Mouse (Mus musculus): Measurements from ENCODE around the gene Gm49450. TPM values are rescaled to one million over a fixed set of nuclear protein-coding genes. Genes with fewer than 3 reads are reported as not detected.

Gm49450 gene
- polyA plus RNA-seq, 1 experiment, result not detected

- no peak overlapping the region for H3K4me3 ChIP-seq (ENCODE audit: low read depth, low read length)
- H3K27me3 ChIP-seq (ENCODE audit: control insufficient read depth, insufficient read depth, low read length, poor library complexity, severe bottlenecking), result no peaks in the 10 kb centered on the region
- no peaks in the 10 kb centered on the region for H3K36me3 ChIP-seq (ENCODE audit: control insufficient read depth, insufficient read depth, low read length, poor library complexity, severe bottlenecking)
- H3K4me1 ChIP-seq (ENCODE audit: control insufficient read depth, insufficient read depth, low read length), result peaks cover 8% of the 10 kb centered on the region
- H3K9me3 ChIP-seq (replicated peaks; ENCODE audit: control insufficient read depth, insufficient read depth, low read length, poor library complexity, severe bottlenecking), result no peaks in the 10 kb centered on the region
- H3K9ac ChIP-seq (ENCODE audit: low read depth, poor library complexity, severe bottlenecking), result no peak overlapping the region
- H3K27ac ChIP-seq (ENCODE audit: insufficient read depth, low read length), result 0 out of 2 replicates have a peak overlapping the region, but pooled peaks have one; percentile 66
- no peak for TF ChIP-seq CTCF (IDR thresholded peaks at IDR 0.05; ENCODE audit: low read depth, low read length)
- TF ChIP-seq POLR2A (IDR thresholded peaks at IDR 0.05; ENCODE audit: insufficient read depth, low read length), result no peak
- no peak for TF ChIP-seq EP300 (IDR thresholded peaks at IDR 0.05; ENCODE audit: insufficient read depth, low read depth, low read length)
Measured at GRCm38 (mm10) chr15:98996840-98997239, 43.5 kb upstream of the Gm49450 start.

GRCm38 (mm10) chr15:98994957-98995520, 41.7 kb upstream of the Gm49450 start:
- TF ChIP-seq POLR2A (IDR thresholded peaks at IDR 0.05; ENCODE audit: insufficient read depth, low read length), result no peak
- TF ChIP-seq EP300 (IDR thresholded peaks at IDR 0.05; ENCODE audit: insufficient read depth, low read depth, low read length), result no peak
- TF ChIP-seq CTCF (IDR thresholded peaks at IDR 0.05; ENCODE audit: low read depth, low read length), result no peak

DNA sequence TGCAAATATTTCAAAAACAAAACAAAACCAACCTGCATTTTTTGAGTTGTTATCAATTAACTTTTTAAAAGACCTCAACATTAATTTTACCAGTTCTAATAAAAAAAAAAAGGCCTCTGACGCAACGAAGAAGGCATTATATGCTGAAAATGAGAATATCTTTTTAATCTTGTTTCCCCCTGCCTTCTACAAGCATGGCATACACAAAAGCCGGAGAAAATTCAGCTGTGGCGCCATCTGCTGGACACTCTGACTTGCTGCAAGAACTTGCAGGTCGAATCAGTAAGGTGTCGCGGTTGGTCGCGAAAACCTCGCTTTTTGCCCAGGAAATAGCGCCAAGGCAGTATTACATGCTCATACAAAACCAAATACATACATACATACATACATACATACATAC, 40.5 kb upstream of the Gm49450 start:
- TF ChIP-seq CTCF (IDR thresholded peaks at IDR 0.05; ENCODE audit: low read depth, low read length) (peak; percentile 85), EP300 (IDR thresholded peaks at IDR 0.05; ENCODE audit: insufficient read depth, low read depth, low read length) (no peak), POLR2A (IDR thresholded peaks at IDR 0.05; ENCODE audit: insufficient read depth, low read length) (peak; percentile 5)
- Histone ChIP-seq H3K4me1 (ENCODE audit: control insufficient read depth, insufficient read depth, low read length) (peaks cover 8% of the 10 kb centered on the region), H3K36me3 (ENCODE audit: control insufficient read depth, insufficient read depth, low read length, poor library complexity, severe bottlenecking) (no peaks in the 10 kb centered on the region), H3K27ac (ENCODE audit: insufficient read depth, low read length) (no peak overlapping the region), H3K27me3 (ENCODE audit: control insufficient read depth, insufficient read depth, low read length, poor library complexity, severe bottlenecking) (no peaks in the 10 kb centered on the region), H3K9me3 (replicated peaks; ENCODE audit: control insufficient read depth, insufficient read depth, low read length, poor library complexity, severe bottlenecking) (no peaks in the 10 kb centered on the region), H3K9ac (ENCODE audit: low read depth, poor library complexity, severe bottlenecking) (no peak overlapping the region), H3K4me3 (ENCODE audit: low read depth, low read length) (no peak overlapping the region)

More at GRCm38 (mm10) chr15:98994957-98995520, 41.7 kb upstream of the Gm49450 start:
- peaks cover 8% of the 10 kb centered on the region for H3K4me1 ChIP-seq (ENCODE audit: control insufficient read depth, insufficient read depth, low read length)
- no peak overlapping the region for H3K4me3 ChIP-seq (ENCODE audit: low read depth, low read length)
- no peaks in the 10 kb centered on the region for H3K9me3 ChIP-seq (replicated peaks; ENCODE audit: control insufficient read depth, insufficient read depth, low read length, poor library complexity, severe bottlenecking)
- H3K36me3 ChIP-seq (ENCODE audit: control insufficient read depth, insufficient read depth, low read length, poor library complexity, severe bottlenecking), result no peaks in the 10 kb centered on the region
- H3K27ac ChIP-seq (ENCODE audit: insufficient read depth, low read length), result no peak overlapping the region
- H3K9ac ChIP-seq (ENCODE audit: low read depth, poor library complexity, severe bottlenecking), result no peak overlapping the region
- H3K27me3 ChIP-seq (ENCODE audit: control insufficient read depth, insufficient read depth, low read length, poor library complexity, severe bottlenecking), result no peaks in the 10 kb centered on the region

GRCm38 (mm10) chr15:98993093-98993793, 39.9 kb upstream of the Gm49450 start:
- peaks cover 6% of the 10 kb centered on the region for H3K4me1 ChIP-seq (ENCODE audit: control insufficient read depth, insufficient read depth, low read length)
- peak overlapping the region; percentile 47 for H3K4me3 ChIP-seq (ENCODE audit: low read depth, low read length)
- no peaks in the 10 kb centered on the region for H3K36me3 ChIP-seq (ENCODE audit: control insufficient read depth, insufficient read depth, low read length, poor library complexity, severe bottlenecking)
- H3K9ac ChIP-seq (ENCODE audit: low read depth, poor library complexity, severe bottlenecking), result peak overlapping the region; percentile 55
- H3K9me3 ChIP-seq (replicated peaks; ENCODE audit: control insufficient read depth, insufficient read depth, low read length, poor library complexity, severe bottlenecking), result no peaks in the 10 kb centered on the region
- peak overlapping the region; percentile 100 for H3K27ac ChIP-seq (ENCODE audit: insufficient read depth, low read length)
- H3K27me3 ChIP-seq (ENCODE audit: control insufficient read depth, insufficient read depth, low read length, poor library complexity, severe bottlenecking), result no peaks in the 10 kb centered on the region
- TF ChIP-seq CTCF (IDR thresholded peaks at IDR 0.05; ENCODE audit: low read depth, low read length) (peak; percentile 90), EP300 (IDR thresholded peaks at IDR 0.05; ENCODE audit: insufficient read depth, low read depth, low read length) (peak; percentile 94), POLR2A (IDR thresholded peaks at IDR 0.05; ENCODE audit: insufficient read depth, low read length) (peak; percentile 10)

GRCm38 (mm10) chr15:98992086-98992912, 38.9 kb upstream of the Gm49450 start:
- Histone ChIP-seq H3K9ac (ENCODE audit: low read depth, poor library complexity, severe bottlenecking) (peak overlapping the region; percentile 70), H3K27ac (ENCODE audit: insufficient read depth, low read length) (peak overlapping the region; percentile 100), H3K4me1 (ENCODE audit: control insufficient read depth, insufficient read depth, low read length) (peaks cover 3% of the 10 kb centered on the region), H3K36me3 (ENCODE audit: control insufficient read depth, insufficient read depth, low read length, poor library complexity, severe bottlenecking) (no peaks in the 10 kb centered on the region), H3K4me3 (ENCODE audit: low read depth, low read length) (no peak overlapping the region; the same call in 1 of the 2 replicates), H3K27me3 (ENCODE audit: control insufficient read depth, insufficient read depth, low read length, poor library complexity, severe bottlenecking) (no peaks in the 10 kb centered on the region), H3K9me3 (replicated peaks; ENCODE audit: control insufficient read depth, insufficient read depth, low read length, poor library complexity, severe bottlenecking) (no peaks in the 10 kb centered on the region)
- TF ChIP-seq EP300 (IDR thresholded peaks at IDR 0.05; ENCODE audit: insufficient read depth, low read depth, low read length), result no peak
- TF ChIP-seq CTCF (IDR thresholded peaks at IDR 0.05; ENCODE audit: low read depth, low read length), result no peak

All from ES-Bruce4 (cell line).